Mouse (Mus musculus) WW6 (cell line): ENCODE results near the gene Dnajc5.

Experiments
- DNase-seq: peaks from one replicate; pipeline ENCODE4 v3.0.0-alpha.2; 2013; ENCODE audit warnings: low read depth, low spot score

Dnajc5 gene

DNA sequence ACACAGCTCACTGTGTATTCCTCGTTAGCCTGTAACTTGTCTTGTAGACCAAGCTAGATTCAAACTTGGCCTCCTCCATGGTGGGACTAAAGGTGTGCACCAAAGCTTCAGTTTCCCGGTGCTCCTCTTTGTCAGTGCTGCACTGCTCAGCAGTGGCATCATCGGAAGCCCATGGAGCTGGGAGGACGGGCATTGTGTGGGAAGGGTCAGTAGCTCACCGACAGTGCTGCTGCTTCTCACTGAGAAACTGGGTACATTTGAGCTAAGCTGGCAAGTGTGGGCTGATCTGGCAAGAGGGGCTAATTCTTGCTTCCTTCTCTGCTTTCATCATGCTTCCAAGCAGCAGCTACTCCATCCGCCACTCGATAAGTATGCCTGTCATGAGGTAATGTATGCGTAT lies 9.1 kb upstream of the Dnajc5 start:
- DNase-seq, result no peak

DNA sequence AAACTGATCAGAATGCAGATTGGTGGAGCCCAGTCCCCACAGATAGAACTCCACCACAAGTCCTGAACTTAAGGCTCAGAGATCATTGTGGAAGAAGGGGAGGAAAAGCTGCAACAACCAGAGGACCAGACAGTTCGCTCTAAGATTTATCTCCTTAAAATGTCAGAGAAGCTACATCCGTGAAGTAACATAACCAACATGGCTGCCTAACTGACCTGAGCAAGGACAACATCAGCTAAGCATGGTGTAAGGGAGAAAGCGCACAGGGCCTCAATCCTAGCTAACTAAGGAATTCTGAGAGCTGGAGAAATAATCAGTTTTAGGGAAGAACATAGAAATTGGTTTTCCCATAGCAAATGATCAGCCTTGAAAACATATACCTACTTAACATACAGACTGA lies 1.1 kb upstream of the Dnajc5 start:
- DNase-seq, result no peak

DNA sequence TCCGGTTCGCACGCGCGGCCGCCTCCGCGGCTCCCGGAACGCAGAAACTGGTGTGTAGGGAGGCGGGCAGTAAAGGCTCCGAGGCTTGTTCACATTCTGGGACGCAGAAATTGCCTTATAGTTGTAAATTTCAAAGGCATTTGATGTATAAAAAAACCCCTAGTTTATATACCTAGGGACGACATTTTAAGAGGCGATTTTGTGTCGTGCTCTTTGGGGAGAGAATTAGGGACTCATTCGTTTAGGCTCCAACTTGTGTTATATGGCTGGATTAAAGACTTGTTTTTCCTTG lies 597 bp downstream of the Dnajc5 start:
- no peak for DNase-seq

DNA sequence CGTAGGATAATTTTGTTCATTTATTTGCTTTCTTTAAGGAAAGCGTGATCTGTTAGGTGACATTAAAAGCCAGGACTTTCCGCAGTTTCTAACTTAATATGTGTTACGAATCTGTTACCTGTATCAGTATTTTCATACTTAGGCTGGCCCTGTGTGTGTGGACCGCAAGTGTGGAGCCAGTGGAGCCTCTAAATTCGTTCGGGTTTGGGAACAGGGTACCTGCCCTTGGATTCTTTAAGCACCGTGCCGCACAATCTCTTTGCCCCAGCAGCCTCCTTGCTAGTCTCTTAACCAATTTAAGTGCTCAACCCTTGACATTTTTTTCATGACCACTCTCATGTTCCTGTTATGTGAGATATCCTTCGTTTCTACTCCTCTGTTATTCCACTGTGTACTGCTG lies 1.2 kb downstream of the Dnajc5 start:
- no peak for DNase-seq

DNA sequence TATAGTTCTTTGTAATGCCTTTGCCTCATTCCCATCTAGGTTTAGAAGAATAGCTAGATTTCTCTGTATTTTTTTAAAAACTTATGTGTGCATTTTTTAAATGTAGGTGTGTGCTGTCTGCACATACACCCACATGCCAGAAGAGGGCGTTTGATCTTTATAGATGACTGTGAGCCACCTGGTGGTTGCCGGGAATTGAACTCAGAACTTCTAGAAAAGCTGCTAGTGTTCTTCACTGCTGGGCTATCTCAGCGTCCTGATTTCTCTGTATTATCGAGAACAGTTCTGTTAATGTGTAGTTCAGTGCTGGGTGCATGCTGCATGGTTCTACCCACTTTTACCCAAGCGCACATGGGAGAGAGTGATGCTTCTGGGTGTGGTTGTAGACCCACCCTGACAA lies 2.5 kb downstream of the Dnajc5 start:
- DNase-seq, result no peak

DNA sequence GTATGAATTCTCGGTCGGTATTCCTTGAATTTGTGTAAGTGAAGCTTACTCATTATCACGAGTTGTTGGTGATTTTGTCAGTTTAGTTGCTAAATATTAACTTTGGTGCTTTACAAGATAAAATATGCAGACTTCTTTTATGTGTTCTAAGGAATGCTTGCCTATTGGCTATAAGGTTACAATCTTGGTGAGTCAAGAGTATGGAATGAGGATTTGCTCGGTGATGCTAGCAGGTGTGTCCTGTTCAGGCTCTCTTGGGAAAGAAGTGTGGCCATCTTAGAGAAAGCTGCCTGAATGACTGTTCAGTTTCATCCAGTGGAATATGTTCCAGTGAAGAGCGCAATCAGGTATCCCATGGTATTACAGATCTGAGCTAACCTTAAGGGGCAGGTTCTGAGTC lies 5.2 kb downstream of the Dnajc5 start:
- DNase-seq, result no peak

DNA sequence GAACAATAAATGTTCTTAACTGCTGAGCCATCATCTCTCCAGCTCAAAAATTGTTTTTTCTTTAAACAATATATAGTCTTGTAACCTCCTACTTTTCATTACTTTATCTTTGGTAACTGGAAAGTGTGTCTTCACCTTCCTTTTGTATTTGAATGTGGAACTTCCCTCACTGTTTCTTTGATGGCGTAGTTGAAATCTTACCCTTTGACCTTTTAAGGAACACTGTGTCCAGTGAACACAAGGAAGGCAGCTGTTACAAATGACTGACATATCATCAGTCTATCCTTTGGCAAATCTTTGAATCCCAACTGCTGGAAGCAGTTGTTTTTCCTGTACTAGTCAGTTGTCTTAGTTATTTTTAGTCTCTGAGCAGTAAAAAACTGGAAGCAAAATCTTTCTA lies 8.8 kb downstream of the Dnajc5 start:
- no peak for DNase-seq

DNA sequence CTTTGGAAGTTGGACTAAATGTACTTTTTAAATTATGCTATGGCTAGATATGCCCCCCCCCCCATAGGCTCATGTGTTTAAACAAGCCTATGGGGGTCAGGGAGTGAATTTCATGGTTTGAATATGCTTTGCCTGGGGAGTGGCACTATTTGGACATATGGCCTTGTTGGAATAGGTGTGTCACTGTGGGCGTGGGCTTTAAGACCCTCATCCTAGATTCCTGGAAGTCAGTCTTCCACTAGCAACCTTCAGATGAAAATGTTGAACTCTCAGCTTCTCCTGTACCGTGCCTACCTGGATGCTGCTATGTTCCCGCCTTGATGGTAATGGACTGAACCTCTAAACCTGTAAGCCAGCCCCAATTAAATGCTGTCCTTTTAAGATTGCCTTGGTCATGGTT lies 12.3 kb downstream of the Dnajc5 start:
- DNase-seq, result no peak

DNA sequence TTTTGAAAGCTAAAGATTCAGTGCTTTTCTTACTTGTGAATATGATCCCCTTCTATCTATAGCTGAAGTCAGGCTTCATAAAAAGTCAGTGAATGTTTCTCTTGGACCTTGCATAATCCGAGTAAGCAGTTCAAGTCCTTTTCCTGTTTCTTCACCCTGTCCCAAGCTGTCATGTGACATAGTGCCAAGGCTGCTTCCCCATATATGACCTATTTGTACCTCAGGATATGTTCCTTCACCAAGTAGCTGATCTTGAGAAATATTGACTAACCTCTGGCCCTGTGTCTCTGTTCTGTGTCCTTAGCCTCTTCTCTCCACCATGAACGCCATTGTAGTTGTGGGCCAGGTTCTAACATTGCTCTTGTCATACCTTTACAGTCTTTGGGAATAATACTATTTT lies 16.1 kb downstream of the Dnajc5 start:
- DNase-seq, result no peak

DNA sequence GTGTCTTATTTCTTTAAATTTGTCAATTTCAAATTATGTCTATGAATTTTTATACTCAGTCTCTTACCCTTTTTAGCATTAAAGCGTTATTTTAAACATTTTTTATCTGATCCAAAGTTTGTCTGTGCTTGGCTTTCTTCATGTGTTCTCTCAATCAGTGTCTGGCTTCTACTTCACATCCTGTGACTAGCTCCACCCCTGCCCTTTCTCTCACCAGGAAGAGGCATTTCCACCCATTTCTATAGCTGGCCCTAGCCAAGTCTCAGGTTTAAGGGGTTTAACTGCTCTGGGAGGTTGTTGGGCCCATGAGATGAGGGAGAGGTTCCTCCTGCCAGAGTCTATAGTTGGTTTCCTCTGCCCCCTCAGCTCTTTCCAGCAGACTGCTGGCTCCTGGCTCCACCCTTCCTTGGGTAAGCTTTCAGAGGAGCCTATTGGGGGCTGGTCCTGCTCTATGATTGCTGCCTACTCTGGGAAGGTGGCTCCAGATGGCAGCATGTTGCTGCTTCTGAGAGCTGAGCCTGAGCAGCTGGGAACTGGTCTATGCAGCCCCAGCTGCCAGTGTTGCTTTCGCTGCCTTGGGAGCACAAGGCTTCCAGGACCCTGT lies 17.3 kb downstream of the Dnajc5 start:
- no peak for DNase-seq

DNA sequence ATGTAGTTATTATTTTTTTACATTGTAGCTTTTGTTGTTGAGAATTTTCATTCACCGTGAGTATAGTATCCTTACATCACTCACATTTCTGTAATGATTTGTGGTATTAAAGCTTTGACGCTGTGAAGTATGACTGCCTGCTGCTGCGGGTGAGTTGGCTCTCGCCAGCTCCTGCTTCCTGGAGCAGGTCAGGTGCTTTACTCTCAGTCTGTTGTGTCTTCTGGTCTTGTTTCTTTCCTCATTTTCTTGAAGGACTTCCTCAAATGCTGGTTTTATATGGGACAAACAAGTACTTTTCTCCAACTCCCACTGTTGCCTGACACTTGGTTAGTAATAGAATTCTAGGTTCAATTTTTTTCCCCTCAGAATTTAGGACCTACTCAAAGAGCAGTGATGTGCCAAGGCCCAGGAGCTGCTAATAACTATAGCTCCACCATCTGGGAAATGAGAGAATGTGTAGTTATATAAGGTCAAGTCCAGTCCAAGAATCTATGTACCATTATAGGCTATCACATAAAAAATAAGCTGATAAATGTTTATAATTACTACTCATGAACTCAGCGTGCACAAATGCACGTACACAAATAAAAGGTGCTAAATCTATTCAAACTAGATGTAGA lies 21.6 kb downstream of the Dnajc5 start:
- DNase-seq, result no peak

DNA sequence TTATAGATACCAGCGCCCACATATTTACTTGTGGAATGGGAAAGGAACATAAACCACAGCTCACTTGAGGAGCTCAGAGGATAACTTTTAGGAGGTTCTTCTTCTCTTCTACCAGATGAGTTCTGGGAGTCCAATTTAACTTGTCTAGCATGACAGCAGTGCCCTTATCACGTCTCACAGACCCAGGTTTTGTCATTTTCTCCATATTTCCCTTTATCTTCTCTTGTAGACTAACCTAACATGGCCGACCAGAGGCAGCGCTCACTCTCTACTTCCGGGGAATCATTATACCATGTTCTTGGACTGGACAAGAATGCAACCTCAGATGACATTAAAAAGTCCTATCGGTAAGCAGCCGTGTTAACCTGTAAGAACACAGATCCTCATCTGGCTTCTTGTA lies 25.9 kb downstream of the Dnajc5 start:
- no peak for DNase-seq

DNA sequence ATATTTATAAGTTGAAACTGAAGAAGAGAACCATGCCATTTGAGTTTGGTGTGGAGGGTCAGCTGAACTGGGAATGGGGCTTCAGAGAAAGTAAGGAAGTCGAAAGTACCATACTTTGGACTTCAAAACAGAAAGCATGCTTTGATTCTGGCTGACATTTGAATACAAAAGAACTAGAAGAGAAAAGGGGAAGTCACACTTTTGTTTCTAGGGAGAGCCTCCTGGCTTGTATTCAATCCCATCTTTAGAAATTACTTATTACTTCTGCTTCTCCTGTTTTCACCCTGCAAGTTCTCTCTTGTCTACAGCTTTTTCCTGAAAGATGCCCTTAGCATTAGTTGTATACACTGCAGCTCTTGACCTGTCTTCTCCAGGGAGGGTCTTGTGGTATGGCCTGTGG lies 27.9 kb downstream of the Dnajc5 start:
- no peak for DNase-seq

DNA sequence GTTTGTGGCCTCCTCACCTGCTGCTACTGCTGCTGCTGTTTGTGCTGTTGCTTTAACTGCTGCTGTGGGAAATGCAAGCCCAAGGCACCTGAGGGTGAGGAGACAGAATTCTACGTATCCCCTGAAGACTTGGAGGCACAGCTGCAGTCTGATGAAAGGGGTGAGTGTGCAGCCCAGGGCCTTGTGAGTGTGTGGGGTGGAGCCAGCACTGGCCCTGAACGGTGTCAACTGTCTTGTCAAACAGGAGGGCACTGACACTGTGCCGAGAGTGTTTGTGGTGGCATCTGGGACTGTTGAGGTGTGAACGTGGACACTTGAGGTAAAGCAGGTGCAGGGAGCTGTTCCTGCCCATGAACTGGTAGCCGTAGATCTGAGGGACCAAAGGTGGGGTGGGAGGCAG lies 28.4 kb downstream of the Dnajc5 start:
- no peak for DNase-seq

DNA sequence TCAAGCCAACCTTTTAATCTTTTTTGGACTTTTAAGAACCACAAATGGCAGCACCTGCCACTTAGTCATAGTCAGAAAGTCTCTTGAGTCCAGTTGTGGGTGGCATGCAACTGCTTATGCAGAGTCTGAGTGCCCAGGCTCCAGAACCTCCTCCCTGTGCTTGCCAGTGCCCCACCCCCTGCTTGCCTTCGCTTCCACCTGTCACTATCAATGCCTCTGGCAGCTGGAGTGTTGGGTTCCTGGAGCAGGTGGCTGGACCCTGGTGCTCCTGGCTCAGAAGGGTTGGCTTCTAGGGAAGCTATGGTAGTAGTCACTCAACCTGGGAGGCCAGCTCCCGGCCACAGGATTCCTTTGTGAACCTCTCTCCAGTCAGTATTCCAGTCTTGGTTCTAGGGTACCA lies 29.9 kb downstream of the Dnajc5 start:
- no peak for DNase-seq

DNA sequence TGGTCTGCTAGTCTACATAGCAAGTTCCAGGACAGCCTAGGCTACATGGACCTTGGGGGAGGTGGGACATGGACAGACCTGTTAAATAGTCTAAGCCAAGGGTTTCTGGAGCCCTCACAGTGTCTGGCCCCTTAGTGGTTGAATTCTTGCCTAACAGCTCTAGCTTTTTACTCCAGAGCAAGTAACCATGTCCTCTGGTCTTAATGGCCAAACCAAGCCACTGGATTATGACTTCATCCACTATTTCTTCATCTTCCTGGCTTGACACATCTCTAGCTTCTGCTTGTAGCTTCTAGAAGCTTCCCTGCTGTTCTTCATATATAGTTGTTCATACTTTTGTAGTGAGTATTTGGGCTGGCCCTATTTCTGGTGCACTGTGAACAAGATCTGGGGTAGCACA lies 33.5 kb downstream of the Dnajc5 start:
- DNase-seq, result no peak

DNA sequence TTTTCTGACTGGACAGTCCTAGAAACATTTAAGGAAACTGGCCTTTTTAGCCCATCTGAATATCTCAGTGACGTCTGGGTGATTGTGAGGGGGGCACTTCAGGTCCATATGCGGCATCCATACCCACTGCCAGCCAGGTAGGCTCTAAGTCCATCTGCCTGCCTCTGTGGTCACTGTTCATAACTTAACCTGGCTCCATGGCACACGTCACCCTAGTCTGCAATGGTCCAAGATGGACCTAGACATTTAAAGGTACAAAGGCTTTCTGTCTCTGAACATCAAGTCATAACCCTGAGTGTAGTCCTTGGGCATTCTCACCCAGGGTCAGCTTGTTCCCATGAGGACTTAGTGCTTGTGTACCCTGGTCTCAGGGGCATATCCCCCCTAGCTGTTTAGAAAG lies 47.1 kb downstream of the Dnajc5 start:
- no peak for DNase-seq

DNA sequence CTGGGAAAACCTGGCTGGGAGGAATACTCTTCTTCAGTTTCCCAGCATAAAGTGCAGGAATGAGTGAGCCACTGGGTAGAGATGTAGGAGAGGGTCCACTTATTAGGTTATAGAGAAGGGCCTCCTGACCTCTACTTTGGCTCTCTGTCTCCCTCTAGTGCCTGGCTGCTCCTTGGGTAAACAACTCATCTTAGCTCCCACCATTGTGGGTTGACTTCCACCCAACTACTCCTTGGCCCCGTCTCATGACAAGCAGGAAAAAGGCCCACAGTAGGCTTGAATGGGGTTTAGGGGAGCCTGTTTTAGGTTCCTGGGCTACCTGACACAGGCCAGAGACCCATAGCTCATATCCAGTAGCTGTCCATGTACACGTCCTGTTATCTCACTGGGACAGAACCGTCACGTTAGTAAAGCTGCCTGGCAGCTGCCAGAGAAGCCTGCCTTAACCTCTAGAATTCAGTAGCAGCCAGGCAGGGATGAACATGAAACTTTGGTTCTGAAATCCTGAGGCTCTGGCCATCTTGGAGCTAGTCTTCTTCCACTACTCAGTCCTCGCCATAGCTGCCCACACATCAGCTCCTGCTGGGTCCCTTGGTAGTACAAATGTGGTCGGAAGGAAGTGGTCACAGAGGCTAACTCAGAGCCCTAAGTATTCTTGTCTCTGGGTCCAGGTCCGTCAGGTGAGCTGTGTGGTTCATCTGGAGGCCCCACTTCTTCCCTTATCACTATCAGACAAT lies 48.2 kb downstream of the Dnajc5 start:
- no peak for DNase-seq

DNA sequence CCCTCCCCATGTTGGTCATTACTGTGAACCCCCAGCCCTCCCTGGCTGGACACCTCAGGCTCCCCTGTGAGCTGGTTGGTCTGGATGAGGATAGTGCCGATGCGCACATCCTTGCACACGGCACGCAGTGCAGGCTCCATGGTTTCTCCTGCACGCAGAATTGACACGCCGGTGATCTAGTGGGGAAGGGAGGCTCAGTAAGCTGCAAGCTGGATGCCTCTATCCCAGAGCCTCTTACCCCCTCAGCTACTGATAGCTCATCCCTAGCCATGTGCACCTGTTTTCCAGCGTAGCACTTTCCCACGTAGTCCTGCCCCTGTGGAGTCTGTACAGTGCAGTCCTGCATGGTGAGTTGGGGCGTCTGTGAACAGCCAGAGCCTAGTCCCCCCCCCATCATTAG lies 49.6 kb downstream of the Dnajc5 start:
- DNase-seq, result no peak

DNA sequence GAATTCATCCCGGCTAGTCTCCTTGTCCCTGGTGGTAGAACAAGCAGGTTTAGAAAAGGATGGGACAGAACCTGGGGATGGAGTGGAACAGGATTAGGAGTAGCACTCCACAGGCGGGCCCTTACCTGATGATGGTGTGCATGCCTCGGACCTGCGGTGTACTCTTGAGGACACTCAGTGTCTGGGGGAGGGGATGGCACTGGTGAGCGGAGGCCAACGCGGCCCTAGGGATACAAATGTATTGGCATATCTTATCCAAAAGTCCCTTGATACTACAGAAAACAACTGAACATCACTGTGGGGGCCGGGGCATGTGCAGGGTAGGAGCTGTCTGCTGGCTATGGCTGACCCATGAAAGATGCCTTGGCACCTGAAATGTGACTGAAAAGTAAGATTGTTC lies 50.1 kb downstream of the Dnajc5 start:
- DNase-seq, result no peak

DNA sequence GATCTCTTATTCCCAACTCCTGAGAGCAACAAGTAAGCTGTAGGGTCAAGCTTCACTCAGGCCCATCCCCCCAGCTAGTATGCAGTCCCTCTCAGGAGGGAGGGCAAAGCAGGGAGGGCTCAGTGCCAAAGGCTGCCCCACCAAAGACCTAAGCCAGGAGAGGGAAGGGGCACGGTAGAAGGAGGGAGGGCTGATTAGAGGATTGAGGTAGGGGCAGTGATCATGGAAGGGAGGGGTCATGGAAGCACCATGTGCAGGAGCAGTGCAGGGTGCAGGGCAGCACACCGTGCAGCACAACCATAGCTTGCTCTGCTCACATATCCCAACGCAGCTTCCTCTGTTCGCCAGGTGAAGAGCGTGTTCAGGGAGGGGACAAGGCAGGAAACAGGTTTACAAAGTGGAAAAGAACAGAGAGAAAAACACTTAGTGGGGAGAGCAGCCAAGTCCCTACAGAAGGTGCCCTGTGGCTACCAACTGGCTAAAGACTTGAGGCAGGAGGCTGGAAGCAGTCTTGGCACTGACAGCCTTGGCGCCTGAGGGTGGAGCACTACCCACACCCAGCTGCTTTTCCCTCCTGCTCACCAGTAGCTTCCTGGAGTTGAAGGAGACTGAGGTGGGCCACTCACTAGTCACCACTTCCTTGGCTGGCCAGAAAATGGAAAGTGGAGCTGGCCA lies 50.8 kb downstream of the Dnajc5 start:
- DNase-seq, result no peak

DNA sequence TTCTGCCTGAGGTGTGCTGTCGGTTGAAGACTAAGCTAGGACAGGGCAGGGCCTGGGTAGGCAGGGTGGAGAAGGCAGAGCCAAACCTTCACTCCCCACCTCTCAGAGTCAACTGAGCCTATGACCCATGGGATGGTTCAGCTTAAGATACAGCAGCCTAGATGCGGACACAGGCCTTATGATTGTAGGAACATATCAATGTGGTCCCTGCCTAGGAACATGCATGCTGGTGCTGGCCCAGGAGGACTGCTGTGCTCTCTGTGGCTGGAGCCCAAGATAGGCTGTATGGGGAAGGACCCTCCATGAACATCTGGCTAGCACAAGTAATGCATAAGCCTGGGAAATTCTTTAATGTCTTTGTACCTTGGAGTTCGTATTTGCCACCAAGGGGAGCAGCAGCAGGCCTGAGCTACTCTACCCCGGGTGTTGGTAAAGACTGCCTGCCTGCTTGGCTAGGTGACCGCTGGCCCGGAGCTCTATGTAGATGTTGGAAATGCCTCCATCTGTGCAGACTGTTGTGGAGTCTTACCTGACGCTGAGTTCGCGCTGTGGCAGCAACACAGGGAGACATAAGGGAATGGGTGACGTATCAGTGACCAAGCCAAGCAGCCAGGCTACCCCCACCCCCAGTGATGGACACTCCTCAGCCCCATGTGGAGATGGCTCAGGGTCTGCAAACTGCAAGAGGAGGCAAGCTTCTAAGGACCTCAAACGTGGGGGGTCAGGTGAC lies 51.8 kb downstream of the Dnajc5 start:
- no peak for DNase-seq
